Mouse (Mus musculus) heart, adult 8-10 months (tissue): ENCODE data around the gene Fxyd5. TPM values are rescaled to one million over a fixed set of nuclear protein-coding genes. Genes with fewer than 3 reads are reported as not detected.

Experiments used
- DNase-seq: peaks from one replicate; pipeline ENCODE4 v3.0.0; 2022; ENCODE audit warnings: low spot score
- total RNA-seq, 4 experiments: library from RNA; stranded (reverse); gene quantifications; 2 replicates each; pipeline ENCODE4 v1.2.4; 2022

The Fxyd5 gene
- total RNA-seq: 10 to 100 TPM; 22.7 to 35.0 (median 28.4) TPM

GRCm38 (mm10) chr7:31042431-31042910, at the start of gene Fxyd5:
TSS of gene Fxyd5 (minus strand) at chr7:31042481.
- no peak for DNase-seq

- no peak for DNase-seq
Observed at GRCm38 (mm10) chr7:31089721-31090120, 47.4 kb upstream of the Fxyd5 start.

- no peak for DNase-seq
Observed at GRCm38 (mm10) chr7:31088206-31088605, 45.9 kb upstream of the Fxyd5 start.

- no peak for DNase-seq
Observed at GRCm38 (mm10) chr7:31087262-31087661, 45.0 kb upstream of the Fxyd5 start.

- DNase-seq: no peak
Observed at GRCm38 (mm10) chr7:31086175-31086755, 44.0 kb upstream of the Fxyd5 start.

- DNase-seq: peak; percentile 70
Observed at GRCm38 (mm10) chr7:31085171-31085570, 42.9 kb upstream of the Fxyd5 start.

GRCm38 (mm10) chr7:31084140-31084539, 41.9 kb upstream of the Fxyd5 start:
- DNase-seq: no peak

- peak; percentile 80 for DNase-seq
Observed at GRCm38 (mm10) chr7:31082831-31083588, 40.7 kb upstream of the Fxyd5 start.

- no peak for DNase-seq
Observed at GRCm38 (mm10) chr7:31082106-31082505, 39.8 kb upstream of the Fxyd5 start.

GRCm38 (mm10) chr7:31081106-31081505, 38.8 kb upstream of the Fxyd5 start:
- no peak for DNase-seq

GRCm38 (mm10) chr7:31080611-31081010, 38.3 kb upstream of the Fxyd5 start:
- no peak for DNase-seq

GRCm38 (mm10) chr7:31079670-31080069, 37.4 kb upstream of the Fxyd5 start:
- DNase-seq: no peak

GRCm38 (mm10) chr7:31077885-31078445, 35.7 kb upstream of the Fxyd5 start:
- peak; percentile 57 for DNase-seq

GRCm38 (mm10) chr7:31077470-31077869, 35.2 kb upstream of the Fxyd5 start:
- DNase-seq: no peak

GRCm38 (mm10) chr7:31076492-31076891, 34.2 kb upstream of the Fxyd5 start, which contains the start of gene Fxyd3:
TSS of gene Fxyd3 (minus strand) at chr7:31076704.
- no peak for DNase-seq

- DNase-seq: no peak
Observed at GRCm38 (mm10) chr7:31074713-31075069, 32.4 kb upstream of the Fxyd5 start.

GRCm38 (mm10) chr7:31074061-31074712, 31.9 kb upstream of the Fxyd5 start:
- DNase-seq: no peak

- DNase-seq: no peak
Observed at GRCm38 (mm10) chr7:31073546-31073945, 31.3 kb upstream of the Fxyd5 start.

GRCm38 (mm10) chr7:31072326-31072725, 30.0 kb upstream of the Fxyd5 start:
- DNase-seq: no peak

GRCm38 (mm10) chr7:31070324-31070723, 28.0 kb upstream of the Fxyd5 start:
- DNase-seq: no peak

- DNase-seq: no peak
Observed at GRCm38 (mm10) chr7:31069491-31069890, 27.2 kb upstream of the Fxyd5 start.

GRCm38 (mm10) chr7:31067836-31068235, 25.6 kb upstream of the Fxyd5 start:
- DNase-seq: no peak
